Mouse (Mus musculus) E14TG2a.4 (cell line): ENCODE measurements around the gene Fdxacb1.

Experiments
- CTCF ChIP-seq: conservative IDR thresholded peaks from 2 replicates; pipeline ENCODE4 v1.5.1; 2014; ENCODE audit warnings: low read length
- POU5F1 ChIP-seq: IDR thresholded peaks from 2 replicates; pipeline ENCODE4 v1.6.1; 2014; ENCODE audit warnings: low read length, borderline replicate concordance

- TF ChIP-seq CTCF (no peak), POU5F1 (no peak)
These were observed 28.8 kb upstream of the Fdxacb1 start, which contains the start of gene Dixdc1 for GRCm38 (mm10) chr9:50738914-50739870.
